Mouse (Mus musculus) hindbrain, embryonic 15.5 days (tissue): Measurements from ENCODE around the gene Ifnl2. TPM values are rescaled to one million over a fixed set of nuclear protein-coding genes. Genes with fewer than 3 reads are reported as not detected.

Experiments used
- ATAC-seq: fragments of 200-750 bp; cut with Nextera tagmentation; 2 replicates; pipeline ENCODE4 v1.8.0; 2017; ENCODE audit warnings: low read depth, moderate number of reproducible peaks, moderate TSS enrichment; ENCODE audit not compliant: low FRiP score
- H3K27ac ChIP-seq: fragments of 300-500 bp; sonication (generic); replicated peaks from 2 replicates; pipeline ENCODE4 v1.5.1; 2015; ENCODE audit warnings: mild to moderate bottlenecking, inconsistent platforms
- H3K27me3 ChIP-seq: fragments of 300-500 bp; sonication (generic); 2 replicates; pipeline ENCODE4 v1.6.1; 2015; ENCODE audit warnings: control low read depth, inconsistent platforms
- H3K36me3 ChIP-seq: fragments of 300-500 bp; sonication (generic); 2 replicates; pipeline ENCODE4 v1.6.1; 2015; ENCODE audit warnings: control low read depth, inconsistent platforms
- H3K4me1 ChIP-seq: fragments of 300-500 bp; sonication (generic); replicated peaks from 2 replicates; pipeline ENCODE4 v1.6.1; 2015; ENCODE audit warnings: control low read depth, inconsistent platforms
- H3K4me2 ChIP-seq: fragments of 300-500 bp; sonication (generic); 2 replicates; pipeline ENCODE4 v1.6.1; 2015; ENCODE audit warnings: moderate library complexity, mild to moderate bottlenecking, inconsistent platforms
- H3K4me3 ChIP-seq: fragments of 300-500 bp; sonication (generic); 2 replicates; pipeline ENCODE4 v1.5.1; 2015; ENCODE audit warnings: mild to moderate bottlenecking, inconsistent platforms
- H3K9ac ChIP-seq: fragments of 300-500 bp; sonication (generic); 2 replicates; pipeline ENCODE4 v1.6.1; 2015; ENCODE audit warnings: inconsistent platforms
- H3K9me3 ChIP-seq: fragments of 300-500 bp; sonication (generic); 2 replicates; pipeline ENCODE4 v1.6.1; 2016; ENCODE audit warnings: control low read depth, inconsistent platforms
- WGBS: fragments of 180-500 bp; shearing (Covaris S2); methylation state at CpG from one replicate; pipeline ENCODE4 v1.1.7; 2015; 5-methylcytosine and 5-hydroxymethylcytosine counted together
- polyA plus RNA-seq: library from polyadenylated mRNA; unstranded; fragments of >200 nt; fragmentation: Nextera tagmentation; extraction: Ambion mirVana; gene quantifications from 2 replicates; pipeline ENCODE4 v1.2.1, GENCODE M21; 2015

The Ifnl2 gene
- polyA plus RNA-seq, 1 experiment from 2014 or later = not detected

DNA sequence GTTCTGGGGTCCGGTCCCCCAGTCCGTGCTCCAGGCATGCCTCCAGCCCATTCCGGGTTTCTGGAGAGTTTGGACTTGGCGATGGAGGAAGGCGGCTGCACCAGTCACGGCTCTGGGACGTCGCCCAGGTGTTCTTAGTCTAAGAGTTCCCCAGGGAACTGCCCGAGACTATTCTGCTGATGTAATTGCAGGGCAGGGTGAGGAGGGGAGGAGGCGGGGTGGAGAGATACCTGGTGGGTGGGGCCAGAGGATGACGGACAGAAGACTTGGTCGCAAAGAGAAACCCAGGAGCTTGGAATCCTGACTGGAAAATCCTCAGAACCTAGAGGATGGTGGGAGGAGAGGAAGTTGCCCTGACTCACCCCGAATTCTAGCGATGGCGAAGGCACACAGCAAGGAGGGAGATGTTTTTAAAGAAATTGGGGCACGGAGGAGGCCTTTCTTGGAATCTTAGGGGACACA, 22.2 kb downstream of the Ifnl2 start:
- H3K27me3 ChIP-seq = peaks cover 10% of the 10 kb centered on the region
- ATAC-seq = peak; percentile 51; the same call in 1 of the 2 replicates
- H3K4me1 ChIP-seq = peaks cover 14% of the 10 kb centered on the region
- H3K27ac ChIP-seq = no peak overlapping the region
- peak overlapping the region; percentile 1; the same call in 1 of the 2 replicates for H3K9ac ChIP-seq
- 4% methylated on average over 16 of the region's 16 CpGs for WGBS
- peak overlapping the region; percentile 59 for H3K4me2 ChIP-seq
- H3K9me3 ChIP-seq = no peaks in the 10 kb centered on the region
- H3K4me3 ChIP-seq = peak overlapping the region; percentile 32
- no peaks in the 10 kb centered on the region for H3K36me3 ChIP-seq

DNA sequence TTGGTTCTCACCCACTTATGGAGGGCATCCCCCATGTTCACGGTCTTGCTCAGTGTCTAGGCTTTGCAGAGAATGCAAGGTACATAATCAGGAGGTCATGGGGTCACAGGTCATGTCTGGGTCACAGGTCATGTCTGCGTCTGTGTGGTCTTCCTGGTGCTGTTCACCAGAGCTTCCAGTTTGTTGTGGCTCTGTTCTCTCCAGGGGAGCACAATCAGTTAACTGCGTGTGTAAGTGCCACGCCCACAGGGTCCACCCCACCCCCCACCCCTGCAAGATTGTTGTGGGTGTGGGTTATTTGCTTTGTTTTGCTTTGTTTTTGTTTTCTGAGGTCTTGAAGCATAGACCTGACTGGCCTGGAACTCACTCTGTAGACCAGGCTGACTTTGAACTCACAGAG, 26.1 kb downstream of the Ifnl2 start:
- peaks cover 9% of the 10 kb centered on the region for H3K4me1 ChIP-seq
- H3K27ac ChIP-seq = no peak overlapping the region
- no peak overlapping the region for H3K4me3 ChIP-seq
- ATAC-seq = no peak
- peaks cover 10% of the 10 kb centered on the region for H3K27me3 ChIP-seq
- H3K4me2 ChIP-seq = no peak overlapping the region
- H3K36me3 ChIP-seq = no peaks in the 10 kb centered on the region
- 27% methylated on average over 4 of the region's 4 CpGs for WGBS
- H3K9me3 ChIP-seq = no peaks in the 10 kb centered on the region
- no peak overlapping the region for H3K9ac ChIP-seq

DNA sequence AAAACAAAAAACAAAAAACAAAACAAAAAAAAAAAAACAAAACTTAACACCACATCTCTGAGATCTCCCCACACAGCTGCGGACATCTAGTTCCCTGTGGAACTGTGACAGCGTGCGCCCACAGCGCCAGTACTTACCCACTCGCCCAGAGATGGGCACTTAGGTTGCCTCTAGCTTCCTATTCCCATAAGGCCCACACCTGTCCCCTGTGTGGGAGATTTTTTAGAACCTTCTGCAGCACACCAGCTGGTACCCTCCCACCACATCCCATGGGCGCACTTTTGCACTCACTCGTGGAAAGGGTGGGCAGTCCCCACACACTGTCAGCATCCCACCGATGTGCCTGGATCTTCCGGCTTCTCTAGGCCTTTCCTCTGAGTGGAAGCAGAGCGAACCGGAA, 27.4 kb downstream of the Ifnl2 start:
- H3K4me2 ChIP-seq = no peak overlapping the region
- peaks cover 4% of the 10 kb centered on the region for H3K27me3 ChIP-seq
- 80% methylated on average over 11 of the region's 11 CpGs for WGBS
- H3K9me3 ChIP-seq = no peaks in the 10 kb centered on the region
- ATAC-seq = no peak
- H3K36me3 ChIP-seq = no peaks in the 10 kb centered on the region
- no peak overlapping the region for H3K4me3 ChIP-seq
- H3K9ac ChIP-seq = no peak overlapping the region
- peaks cover 4% of the 10 kb centered on the region for H3K4me1 ChIP-seq
- no peak overlapping the region for H3K27ac ChIP-seq

DNA sequence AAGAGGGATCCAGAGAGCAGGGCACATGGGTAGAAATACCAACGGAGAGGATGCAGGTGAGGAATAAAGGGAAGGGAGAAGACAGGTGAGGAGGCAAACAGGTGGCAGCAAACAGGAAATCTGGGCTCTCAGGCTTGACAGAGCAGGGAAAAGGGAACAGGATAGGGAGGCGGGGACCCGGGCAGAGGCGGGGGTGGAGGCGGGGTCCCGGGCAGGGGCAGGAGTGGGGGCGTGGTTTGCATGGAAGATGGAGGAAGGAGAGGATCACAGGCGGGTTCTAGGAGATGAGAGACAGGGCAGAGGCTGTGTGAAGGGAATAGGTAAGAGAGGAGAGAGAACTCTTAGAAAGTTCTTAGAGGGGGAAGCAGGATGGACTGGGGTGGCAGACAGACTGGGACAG, 31.4 kb downstream of the Ifnl2 start:
- H3K4me3 ChIP-seq = no peak overlapping the region
- H3K36me3 ChIP-seq = no peaks in the 10 kb centered on the region
- H3K9me3 ChIP-seq = no peaks in the 10 kb centered on the region
- H3K9ac ChIP-seq = no peak overlapping the region
- no peaks in the 10 kb centered on the region for H3K27me3 ChIP-seq
- H3K27ac ChIP-seq = no peak overlapping the region
- no peaks in the 10 kb centered on the region for H3K4me1 ChIP-seq
- no peak overlapping the region for H3K4me2 ChIP-seq
- 14% methylated on average over 8 of the region's 8 CpGs for WGBS
- ATAC-seq = no peak

DNA sequence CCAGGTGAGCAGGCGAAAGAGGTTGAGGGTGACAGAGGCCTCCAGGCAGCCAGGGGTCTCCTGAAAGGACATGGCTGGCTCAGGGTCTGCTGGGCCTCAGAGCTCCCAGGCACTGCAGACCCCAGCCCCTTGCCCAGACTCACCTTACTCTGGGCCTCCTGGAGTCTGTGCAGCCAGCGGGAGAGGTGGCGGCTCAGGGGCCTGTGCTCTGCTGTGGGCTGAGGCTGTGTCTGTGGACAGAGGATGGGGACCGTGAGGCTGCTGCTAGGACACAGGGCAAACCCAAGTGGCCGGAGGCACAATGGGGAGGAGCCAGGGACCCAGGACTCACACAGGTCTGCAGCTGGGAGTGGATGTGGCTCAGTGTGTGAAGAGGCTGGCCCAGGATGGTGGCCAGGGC, 32.9 kb downstream of the Ifnl2 start:
- no peaks in the 10 kb centered on the region for H3K36me3 ChIP-seq
- H3K9ac ChIP-seq = no peak overlapping the region
- no peak for ATAC-seq
- no peak overlapping the region for H3K27ac ChIP-seq
- H3K27me3 ChIP-seq = no peaks in the 10 kb centered on the region
- H3K4me3 ChIP-seq = no peak overlapping the region
- 91% methylated on average over 5 of the region's 5 CpGs for WGBS
- H3K4me2 ChIP-seq = no peak overlapping the region
- no peaks in the 10 kb centered on the region for H3K9me3 ChIP-seq
- H3K4me1 ChIP-seq = no peaks in the 10 kb centered on the region

DNA sequence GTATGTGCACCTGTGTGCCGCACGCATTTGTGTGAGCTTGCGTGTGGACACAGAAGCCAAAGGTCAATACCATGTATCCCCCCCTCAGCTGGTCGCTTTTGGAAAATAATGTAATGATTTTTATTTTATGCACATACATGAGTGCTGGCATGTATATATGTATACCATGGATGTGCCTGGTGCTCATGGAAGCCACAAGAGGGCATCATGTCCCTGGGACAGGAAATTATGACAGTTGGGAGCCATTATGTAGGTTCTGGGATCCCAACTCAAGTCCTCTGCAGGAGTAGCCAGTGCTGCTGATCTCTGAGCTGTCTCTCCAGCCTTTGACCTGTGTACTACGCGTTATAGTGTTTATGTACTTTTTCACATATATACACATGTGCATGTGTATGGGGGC, 34.1 kb downstream of the Ifnl2 start:
- Histone ChIP-seq H3K4me2 (no peak overlapping the region), H3K9ac (no peak overlapping the region), H3K9me3 (no peaks in the 10 kb centered on the region), H3K27ac (no peak overlapping the region), H3K4me1 (no peaks in the 10 kb centered on the region), H3K36me3 (no peaks in the 10 kb centered on the region), H3K27me3 (no peaks in the 10 kb centered on the region), H3K4me3 (no peak overlapping the region)
- 90% methylated on average over 6 of the region's 6 CpGs for WGBS
- no peak for ATAC-seq

DNA sequence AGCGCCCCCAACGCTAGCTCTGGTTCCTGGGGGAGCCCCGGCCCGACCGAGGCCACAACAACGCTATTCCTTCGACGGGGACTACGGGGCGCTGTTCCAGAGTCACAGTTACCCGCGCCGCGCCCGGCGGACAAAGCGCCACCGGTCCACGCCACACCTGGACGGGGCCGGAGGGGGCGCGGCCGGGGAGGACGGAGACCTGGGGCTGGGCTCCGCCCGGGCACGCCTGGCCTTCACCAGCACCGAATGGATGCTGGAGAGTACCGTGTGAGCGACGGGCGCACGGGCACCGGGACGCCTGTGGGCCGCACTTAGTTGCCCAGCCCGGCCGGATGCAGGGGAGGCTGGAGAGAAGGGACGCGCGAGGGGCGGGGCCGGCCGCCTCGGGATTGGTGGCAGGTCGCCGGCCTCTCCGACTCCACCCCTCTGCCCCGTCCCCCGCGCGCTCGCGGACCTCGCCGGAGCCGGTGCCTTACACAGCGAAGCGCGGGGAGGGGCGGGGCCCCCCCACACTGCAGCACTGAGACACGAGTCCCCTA, 43.0 kb downstream of the Ifnl2 start:
- ATAC-seq = no peak
- Histone ChIP-seq H3K27me3 (0 out of 2 replicates have a peak, but pooled peaks cover 3% of the 10 kb centered on the region), H3K27ac (no peak overlapping the region), H3K4me3 (peak overlapping the region; percentile 32), H3K4me1 (peaks cover 30% of the 10 kb centered on the region), H3K9ac (peak overlapping the region; percentile 29; the same call in 1 of the 2 replicates), H3K9me3 (no peaks in the 10 kb centered on the region), H3K4me2 (peak overlapping the region; percentile 57), H3K36me3 (peaks cover 26% of the 10 kb centered on the region)
- WGBS = 3% methylated on average over 62 of the region's 63 CpGs

DNA sequence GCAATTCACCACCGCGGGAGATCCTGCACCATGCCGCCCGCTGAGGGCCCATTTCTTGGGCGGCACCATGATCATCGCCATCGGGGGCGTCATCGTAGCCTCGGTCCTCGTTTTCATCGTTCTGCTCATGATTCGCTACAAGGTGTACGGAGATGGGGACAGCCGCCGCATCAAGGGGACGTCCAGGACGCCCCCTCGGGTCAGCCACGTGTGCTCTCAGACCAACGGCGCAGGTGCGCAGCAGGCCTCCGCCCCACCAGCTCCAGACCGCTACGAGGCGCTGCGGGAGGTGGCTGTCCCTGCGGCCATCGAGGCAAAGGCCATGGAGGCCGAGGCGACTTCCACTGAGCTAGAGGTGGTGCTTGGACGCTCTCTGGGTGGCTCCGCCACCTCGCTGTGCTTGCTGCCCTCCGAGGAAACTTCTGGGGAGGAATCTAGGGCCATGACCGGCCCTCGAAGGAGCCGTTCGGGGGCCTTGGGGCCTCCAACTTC, 43.5 kb downstream of the Ifnl2 start:
- 0 out of 2 replicates have a peak, but pooled peaks cover 3% of the 10 kb centered on the region for H3K27me3 ChIP-seq
- H3K4me1 ChIP-seq = peaks cover 30% of the 10 kb centered on the region
- H3K36me3 ChIP-seq = peaks cover 28% of the 10 kb centered on the region
- 21% methylated on average over 40 of the region's 40 CpGs for WGBS
- peak overlapping the region; percentile 32 for H3K4me3 ChIP-seq
- no peaks in the 10 kb centered on the region for H3K9me3 ChIP-seq
- peak overlapping the region; percentile 29; the same call in 1 of the 2 replicates for H3K9ac ChIP-seq
- no peak overlapping the region for H3K27ac ChIP-seq
- no peak for ATAC-seq
- peak overlapping the region; percentile 57 for H3K4me2 ChIP-seq

DNA sequence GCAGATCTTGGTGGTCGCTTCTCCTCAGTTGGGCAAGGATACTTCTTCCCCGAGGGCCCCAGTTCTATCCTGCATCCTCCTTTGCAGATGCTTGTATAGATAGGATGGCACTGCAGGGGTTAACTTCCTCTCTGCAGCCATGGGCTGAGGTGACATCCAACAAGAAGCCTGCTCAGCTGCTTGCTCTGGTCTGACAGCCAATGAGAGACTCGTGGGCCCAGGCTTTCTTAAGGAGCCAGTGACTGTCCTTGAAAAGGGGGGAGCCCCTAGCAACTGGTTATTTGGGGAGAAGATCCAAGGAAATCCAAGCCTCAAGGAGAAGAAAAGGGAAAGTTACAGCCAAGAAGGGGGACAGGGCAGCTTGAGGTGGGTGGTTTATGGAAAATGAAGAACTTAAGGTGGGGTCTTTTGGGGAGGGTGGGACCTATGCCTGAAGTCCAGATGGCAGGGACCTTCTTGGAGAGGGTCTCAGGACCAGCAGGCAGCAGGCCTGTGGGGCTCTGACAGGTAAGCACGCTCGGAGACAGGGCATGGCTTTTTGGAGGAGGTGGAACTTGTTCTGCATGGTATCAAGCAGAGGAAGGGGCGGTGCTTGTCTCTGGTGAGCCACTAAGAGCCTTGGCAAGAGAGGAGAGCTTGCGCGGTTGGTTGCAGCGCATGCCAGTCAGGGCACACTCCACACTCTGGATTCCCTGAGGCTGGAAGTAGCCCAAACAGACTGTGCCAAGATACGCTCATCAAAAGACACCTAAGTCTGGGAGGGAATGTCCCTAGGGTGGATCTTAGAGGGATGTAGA, 45.6 kb downstream of the Ifnl2 start:
- Histone ChIP-seq H3K36me3 (peaks cover 47% of the 10 kb centered on the region), H3K4me3 (peak overlapping the region; percentile 24), H3K9ac (no peak overlapping the region), H3K4me2 (peak overlapping the region; percentile 48), H3K4me1 (peaks cover 35% of the 10 kb centered on the region), H3K27ac (peak overlapping the region; percentile 49; the same call in 1 of the 2 replicates), H3K27me3 (0 out of 2 replicates have a peak, but pooled peaks cover 3% of the 10 kb centered on the region), H3K9me3 (no peaks in the 10 kb centered on the region)
- WGBS = 61% methylated on average over 10 of the region's 10 CpGs
- peak; percentile 80 for ATAC-seq

DNA sequence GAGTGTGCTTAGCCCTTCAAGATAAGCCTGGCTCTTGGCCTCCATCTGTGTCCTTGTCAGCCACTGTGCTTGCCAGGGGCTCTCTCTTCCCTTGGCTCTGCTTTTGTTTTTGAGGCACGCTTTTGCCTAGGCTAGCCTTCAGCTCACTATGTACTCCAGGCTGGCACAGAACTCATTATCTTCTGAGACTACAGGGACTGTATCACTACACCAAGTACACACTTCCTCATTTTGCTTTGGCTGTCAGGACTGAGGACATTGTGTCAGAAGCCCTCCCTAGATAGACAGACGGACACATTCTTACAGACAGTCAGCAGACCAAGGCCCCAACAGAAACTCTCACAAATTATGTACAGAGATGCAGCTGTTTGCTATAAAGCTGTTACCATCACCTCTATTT, 47.5 kb downstream of the Ifnl2 start:
- 96% methylated on average over 2 of the region's 2 CpGs for WGBS
- no peak for ATAC-seq
- peaks cover 34% of the 10 kb centered on the region for H3K4me1 ChIP-seq
- no peak overlapping the region for H3K27ac ChIP-seq
- H3K36me3 ChIP-seq = peaks cover 59% of the 10 kb centered on the region
- no peak overlapping the region for H3K9ac ChIP-seq
- H3K4me2 ChIP-seq = no peak overlapping the region
- H3K4me3 ChIP-seq = no peak overlapping the region
- no peaks in the 10 kb centered on the region for H3K9me3 ChIP-seq
- 0 out of 2 replicates have a peak, but pooled peaks cover 3% of the 10 kb centered on the region for H3K27me3 ChIP-seq

DNA sequence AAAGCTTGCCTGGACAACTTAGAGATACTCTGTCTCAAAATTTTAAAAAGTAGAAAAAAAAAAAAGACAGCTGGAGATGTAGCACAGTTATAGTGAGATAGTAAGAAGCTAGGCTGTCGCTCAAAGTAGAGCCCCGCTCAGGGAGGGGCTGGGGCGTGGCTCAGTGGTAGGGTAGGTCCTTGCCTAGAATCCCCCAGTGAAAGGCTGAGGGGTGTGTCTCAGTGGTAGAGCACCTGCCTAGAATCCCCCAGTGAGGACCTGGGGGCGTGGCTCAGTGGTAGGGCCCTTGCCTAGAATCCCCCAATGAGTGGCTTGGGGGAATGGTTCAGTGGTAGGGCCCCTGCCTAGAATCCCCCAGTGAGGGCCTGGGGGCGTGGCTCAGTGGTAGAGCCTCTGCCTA, 49.9 kb downstream of the Ifnl2 start:
- Histone ChIP-seq H3K4me1 (peaks cover 23% of the 10 kb centered on the region), H3K4me2 (no peak overlapping the region), H3K27me3 (no peaks in the 10 kb centered on the region), H3K9ac (no peak overlapping the region), H3K36me3 (peaks cover 66% of the 10 kb centered on the region), H3K9me3 (no peaks in the 10 kb centered on the region), H3K4me3 (no peak overlapping the region), H3K27ac (no peak overlapping the region)
- no peak for ATAC-seq
- 92% methylated on average over 5 of the region's 5 CpGs for WGBS
